Mouse (Mus musculus) adipose tissue, adult 10 weeks (tissue): ENCODE data around the gene Triml2. TPM values are rescaled to one million over a fixed set of nuclear protein-coding genes. Genes with fewer than 3 reads are reported as not detected.

Source experiments
- polyA plus RNA-seq: library from polyadenylated mRNA; stranded (reverse); fragments of 350-450 nt; fragmentation: Illumina TruSeq; extraction: RNeasy Lipid Tissue Mini Kit (QIAGEN cat#74804); gene quantifications from one replicate; pipeline ENCODE4 v1.2.3, GENCODE M21; 2014; ENCODE audit warnings: low read depth, low replicate concordance

The Triml2 gene
- polyA plus RNA-seq: not detected

DNA sequence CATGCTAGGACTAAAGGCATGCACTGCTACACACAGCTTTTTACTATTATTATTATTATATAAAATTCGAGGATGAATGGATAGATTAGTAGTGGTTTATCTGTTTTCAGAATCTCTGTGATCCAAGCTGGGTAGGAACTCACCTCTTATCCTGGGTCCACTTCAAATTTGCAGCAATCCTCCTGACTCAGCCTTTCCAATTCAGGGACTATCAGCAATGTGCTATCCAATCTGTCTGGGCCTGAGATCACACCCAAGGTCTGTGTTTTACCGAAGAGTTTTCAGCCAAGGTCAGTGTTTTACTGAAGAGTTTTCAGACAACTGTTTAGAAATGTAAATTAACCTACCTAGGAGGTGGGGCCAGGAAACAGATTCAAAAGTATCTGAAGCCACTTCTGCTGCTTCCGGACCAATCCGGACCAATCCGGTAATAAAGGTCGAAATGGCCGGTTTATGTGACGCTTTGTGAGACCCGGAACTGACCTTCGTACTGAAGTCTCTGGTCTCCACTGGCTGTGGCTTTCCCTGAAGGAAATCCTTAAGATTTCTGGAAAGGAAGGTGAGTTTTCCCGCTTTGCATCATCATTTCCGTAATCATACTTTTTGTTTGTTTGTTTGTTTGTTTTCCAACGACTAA is at the start of gene Triml2:
TSS of gene Triml2 (plus strand) at position 488 of the 637 bp plus-strand sequence.

GRCm38 (mm10) chr8:43141386-43141785 is 39.0 kb upstream of the Triml2 start, which contains the start of gene Triml1:
TSS of gene Triml1 (minus strand) at chr8:43141486.

Other genes starting within 250 kb of the Triml2 start
- 1.1 TPM for gene Triml1, start 39.1 kb upstream of the Triml2 start, polyA plus RNA-seq
- gene Zfp42, start 126.4 kb downstream of the Triml2 start, polyA plus RNA-seq: not detected